Mouse (Mus musculus) B cell, adult (primary cell): Measurements from ENCODE around the gene Tmem40. TPM values are rescaled to one million over a fixed set of nuclear protein-coding genes. Genes with fewer than 3 reads are reported as not detected.

Experiments used
- total RNA-seq: library from RNA; stranded (reverse); gene quantifications from 4 replicates; pipeline ENCODE4 v1.2.4, GENCODE M21; 2023; ENCODE audit not compliant: inconsistent age

The Tmem40 gene
- not detected in 4 replicates for total RNA-seq

DNA sequence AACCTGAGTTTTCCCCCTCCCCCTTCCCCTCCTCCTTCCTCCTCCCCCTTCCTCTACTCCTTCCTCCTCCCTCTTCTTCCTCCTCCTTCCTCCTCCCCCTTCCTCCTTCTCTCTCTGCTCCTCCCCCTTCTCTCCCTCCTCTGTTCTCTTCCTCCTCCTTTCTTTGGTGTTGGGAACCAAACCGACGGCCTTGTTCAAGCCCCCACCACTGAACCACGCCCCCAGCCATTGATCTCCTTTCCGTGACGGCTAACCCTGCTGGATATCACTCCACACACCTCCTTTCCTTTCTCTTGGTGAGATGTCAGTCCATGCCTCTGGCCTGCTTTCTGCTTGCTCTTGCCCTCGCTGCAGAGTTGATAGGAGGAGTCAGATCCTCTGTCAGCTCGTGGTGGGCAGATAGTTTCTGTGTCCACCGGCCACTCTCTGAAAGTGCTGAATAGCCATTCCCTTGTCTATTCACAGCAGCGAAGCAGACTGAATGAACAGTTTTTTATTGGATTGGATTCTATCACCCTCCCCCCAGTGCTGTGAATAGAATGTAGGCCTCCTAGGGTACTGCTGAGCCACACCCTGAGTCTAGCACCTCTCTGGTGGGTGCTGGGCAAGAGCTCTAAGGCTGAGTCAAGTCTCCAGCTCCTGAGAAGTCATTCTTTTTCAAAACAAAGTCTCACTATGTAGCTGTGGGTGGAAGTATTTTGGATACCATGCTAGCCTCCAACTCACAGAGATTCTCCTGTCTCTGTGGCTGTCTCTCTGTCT lies at the start of gene Tmem40:
Gene Tmem40 (minus strand): TSS at position 416 of the 762 bp plus-strand sequence.

DNA sequence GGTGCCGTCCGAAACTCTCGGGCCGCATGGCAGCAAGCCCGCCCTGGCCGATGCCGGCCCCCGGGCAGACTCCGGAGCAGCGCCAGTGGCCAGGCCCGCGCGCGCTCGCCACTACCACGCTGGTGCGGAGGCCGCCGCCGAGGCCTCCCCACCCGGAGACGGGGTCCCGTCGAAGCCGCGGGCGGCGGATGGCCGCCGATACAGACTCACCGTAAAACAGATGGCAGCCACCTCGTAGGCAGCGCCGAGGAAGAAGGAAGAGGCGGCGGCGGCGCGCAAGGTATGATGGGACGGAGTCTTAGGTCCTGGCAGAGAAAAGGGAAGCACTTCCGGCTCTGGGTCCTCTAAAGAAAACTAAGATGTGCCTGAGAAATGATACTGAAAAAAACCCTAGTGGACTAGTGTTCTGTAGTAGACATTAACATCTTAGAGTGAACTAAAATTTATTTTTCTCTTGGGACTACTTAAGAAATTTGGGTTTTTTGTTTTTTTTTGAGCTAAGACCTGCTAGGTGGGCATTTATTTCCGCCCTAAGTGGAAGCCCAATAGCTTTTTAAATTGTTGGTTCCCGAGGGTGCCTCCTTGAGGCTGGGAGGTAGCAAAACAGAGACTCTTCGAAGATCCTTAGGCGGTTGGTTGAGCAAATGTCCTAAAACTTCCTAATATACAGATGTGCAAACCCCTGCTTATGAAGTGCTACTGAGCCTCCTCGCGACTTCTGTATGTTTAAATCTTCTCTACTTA lies 46.5 kb upstream of the Tmem40 start, which contains the start of gene Rpl32:
Gene Rpl32 (minus strand): TSS at position 260 of the 744 bp plus-strand sequence.

DNA sequence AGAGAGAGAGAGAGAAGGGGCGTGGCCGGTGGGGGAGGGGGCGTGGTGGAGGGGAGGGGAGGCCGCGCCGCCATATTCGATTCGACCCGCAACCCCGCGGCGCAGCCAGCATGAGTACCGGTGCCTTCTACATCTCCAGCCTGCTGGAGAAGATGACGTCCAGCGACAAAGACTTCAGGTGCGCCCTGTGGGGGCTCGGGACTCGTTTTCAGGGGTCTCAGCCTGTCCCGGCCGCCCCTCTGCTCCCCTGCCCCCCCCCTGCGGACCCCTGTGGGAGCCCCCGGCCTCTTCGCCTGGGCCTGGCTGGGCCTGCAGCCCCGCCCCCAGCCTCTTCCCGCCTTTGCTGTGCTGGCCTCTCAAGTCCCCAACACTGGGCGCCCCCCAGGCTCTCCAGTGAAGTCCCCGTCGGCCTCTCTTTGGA lies 12.3 kb upstream of the Tmem40 start, which contains the start of gene Cand2:
Gene Cand2 (plus strand): TSS at position 38 of the 421 bp plus-strand sequence.

Other genes with a start within 250 kb of the Tmem40 start
- 6.3 to 11.2 TPM (median 9.2 TPM) in 4 replicates for gene Tsen2, start 217.7 kb downstream of the Tmem40 start, total RNA-seq
- gene Mkrn2os, start 169.8 kb downstream of the Tmem40 start, total RNA-seq: not detected in 4 replicates
- 28.9 to 34.0 TPM (median 31.4 TPM) in 4 replicates for gene Mkrn2, start 160.5 kb downstream of the Tmem40 start, total RNA-seq
- gene Raf1, start 85.8 kb downstream of the Tmem40 start, total RNA-seq: 136 to 154 TPM (median 147 TPM) in 4 replicates
- gene Cand2, start 12.1 kb upstream of the Tmem40 start, total RNA-seq: 4.3 to 5.4 TPM (median 5.0 TPM) in 4 replicates
- 2,501 to 2,678 TPM (median 2,550 TPM) in 4 replicates for gene Rpl32, start 46.3 kb upstream of the Tmem40 start, total RNA-seq
- 0.35 to 0.36 TPM in 2 of 4 replicates, not detected in the others for gene Efcab12, start 76.0 kb upstream of the Tmem40 start, total RNA-seq
- 20.7 to 25.1 TPM (median 23.9 TPM) in 4 replicates for gene Mbd4, start 91.0 kb upstream of the Tmem40 start, total RNA-seq
- 3.0 to 5.4 TPM (median 3.9 TPM) in 4 replicates for gene Ift122, start 91.1 kb upstream of the Tmem40 start, total RNA-seq
- gene Rho, start 169.3 kb upstream of the Tmem40 start, total RNA-seq: 0.13 TPM in 1 of 4 replicates, not detected in the others
- not detected in 4 replicates for gene H1foo, start 182.5 kb upstream of the Tmem40 start, total RNA-seq
- 48.5 to 62.1 TPM (median 57.4 TPM) in 4 replicates for gene Plxnd1, start 232.6 kb upstream of the Tmem40 start, total RNA-seq